Mouse (Mus musculus): ENCODE data around the gene Efhc1. TPM values are rescaled to one million over a fixed set of nuclear protein-coding genes. Genes with fewer than 3 reads are reported as not detected.

Efhc1 gene
- total RNA-seq, 2 experiments from 2014 or later: 0.14 to 0.33 TPM

DNA sequence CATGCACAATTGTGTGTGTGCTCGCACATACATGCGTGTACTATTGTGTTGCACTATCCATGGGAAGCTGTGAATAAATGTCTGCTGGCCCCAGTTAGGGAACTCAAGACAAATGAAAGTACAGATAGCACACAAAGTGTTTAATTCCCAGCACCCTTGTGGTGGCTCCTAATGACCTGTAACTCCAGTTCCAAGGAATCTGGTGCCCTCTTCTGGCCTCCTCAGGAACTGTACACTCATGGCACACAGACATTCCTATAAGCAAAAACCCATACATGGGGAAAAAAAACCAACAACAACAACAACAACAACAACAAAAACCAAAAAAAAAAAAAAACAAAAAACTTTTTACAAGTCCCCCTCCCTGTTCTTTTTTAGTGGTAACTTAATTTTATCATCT is 8.4 kb upstream of the Efhc1 start:
- DNase-seq (ENCODE audit: low spot score): no peak

DNA sequence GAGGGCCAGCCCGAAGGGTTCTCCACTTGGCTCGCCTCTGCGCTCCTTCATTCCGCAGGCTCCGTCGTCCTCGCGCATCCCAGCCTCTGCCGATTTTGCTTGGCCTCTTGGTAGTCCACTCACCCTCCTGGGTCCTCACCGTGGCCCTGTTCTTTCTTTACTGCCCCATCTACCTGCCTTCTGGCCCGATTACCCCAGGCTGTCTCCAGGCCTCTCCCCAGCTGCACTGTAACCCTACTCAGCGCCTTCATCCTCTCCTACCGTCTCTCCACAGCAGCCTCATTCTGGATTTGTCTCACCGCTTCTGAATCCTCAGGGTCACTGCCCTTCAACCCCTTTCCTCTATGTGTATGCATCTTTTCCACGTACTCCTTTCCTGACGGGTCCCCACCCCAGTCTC is 373 bp downstream of the Efhc1 start:
- DNase-seq (ENCODE audit: low spot score): no peak

DNA sequence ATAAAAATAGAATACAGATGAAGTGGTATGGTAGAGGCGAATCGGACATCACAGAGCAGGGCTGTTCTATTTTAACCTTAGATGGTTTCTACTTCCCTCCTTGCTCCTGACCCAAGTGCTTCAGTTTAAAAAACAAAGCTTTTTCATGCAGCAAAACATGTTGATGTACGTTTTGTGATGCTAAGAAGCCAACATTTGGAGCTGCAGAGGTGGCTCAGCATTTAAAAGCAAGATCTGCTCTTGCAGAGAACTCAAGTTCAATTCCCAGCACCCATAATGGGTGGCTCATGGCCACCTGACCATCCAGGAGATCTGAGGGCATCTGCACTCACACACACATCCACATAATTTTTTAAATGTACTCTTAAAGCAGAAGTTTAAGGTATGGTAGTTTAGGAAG is 3.5 kb downstream of the Efhc1 start:
- DNase-seq (ENCODE audit: low spot score): no peak

DNA sequence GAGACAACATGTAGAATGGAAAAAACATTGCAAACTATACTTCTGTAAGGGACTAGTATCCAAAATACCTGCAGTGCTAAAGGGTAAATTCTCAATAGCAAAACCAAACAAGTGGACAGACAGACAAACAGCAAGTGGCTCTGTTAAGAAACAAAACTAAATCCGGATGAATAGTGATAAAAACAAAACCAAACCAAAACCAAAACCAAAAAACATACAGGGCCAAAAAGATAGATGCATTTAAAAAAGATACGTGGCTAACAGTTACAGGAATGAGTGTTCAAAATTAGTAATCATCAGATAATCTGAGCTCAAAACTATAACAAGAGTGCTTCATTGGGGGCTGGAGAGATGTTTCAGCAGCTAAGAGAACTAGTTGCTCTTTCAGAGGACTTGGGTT is 18.2 kb downstream of the Efhc1 start:
- no peak for DNase-seq (ENCODE audit: low spot score)

DNA sequence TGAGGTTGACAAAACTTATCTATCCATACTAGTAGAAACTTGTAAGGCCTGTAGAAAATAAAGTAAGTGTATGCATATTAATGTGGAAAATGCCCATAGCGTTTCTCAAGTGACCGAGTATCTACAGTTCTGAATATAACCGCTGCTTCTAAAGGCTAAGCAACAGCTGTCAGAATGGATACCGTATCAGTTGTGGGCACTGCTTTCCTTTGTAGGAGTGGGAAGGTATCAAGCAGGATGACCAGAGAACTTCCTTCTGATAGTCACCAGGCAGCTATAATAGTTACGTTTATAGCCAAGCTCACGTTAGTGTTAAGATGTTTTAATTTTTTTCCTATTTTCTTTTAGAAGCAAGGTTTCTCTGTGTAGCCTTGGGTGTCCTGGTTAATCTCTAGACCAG is 22.0 kb downstream of the Efhc1 start:
- DNase-seq (ENCODE audit: low spot score): no peak

DNA sequence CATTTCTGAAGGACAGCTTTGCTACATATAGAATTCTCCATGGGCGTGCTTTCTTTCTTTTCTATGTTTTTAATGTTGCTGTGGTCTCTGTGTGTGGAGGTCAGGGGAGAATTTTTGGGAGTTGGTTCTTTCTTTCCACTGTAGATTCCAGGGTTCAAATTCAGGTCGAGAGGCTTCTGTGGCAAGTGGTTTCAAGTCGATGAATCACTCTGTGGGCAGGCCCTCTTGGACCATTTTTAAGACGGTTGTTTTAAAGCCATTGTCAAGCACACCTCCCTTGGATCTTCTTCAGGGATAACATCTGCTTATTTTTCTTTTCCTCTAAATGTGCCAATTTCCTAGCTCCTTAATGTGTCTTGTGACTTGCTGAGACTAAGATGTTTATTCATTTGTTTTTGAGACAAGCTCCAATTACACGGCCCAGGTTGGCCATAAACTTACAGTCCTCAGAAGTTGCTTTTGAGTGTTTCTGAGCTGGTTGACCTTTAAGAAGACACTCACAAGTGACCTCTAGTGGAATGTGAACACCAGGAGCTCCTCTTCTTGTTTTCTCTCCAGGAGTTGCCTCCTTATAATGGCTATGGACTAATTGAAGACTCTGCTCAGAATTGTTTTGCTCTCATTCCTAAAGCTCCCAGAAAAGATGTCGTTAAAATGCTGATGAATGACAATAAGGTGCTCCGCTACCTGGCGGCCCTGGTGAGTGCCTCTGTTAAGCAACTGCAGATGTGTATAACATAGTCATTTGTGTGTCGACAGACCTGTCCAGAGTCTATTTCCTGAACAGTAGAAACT is 23.1 kb downstream of the Efhc1 start:
- DNase-seq (ENCODE audit: low spot score): no peak

DNA sequence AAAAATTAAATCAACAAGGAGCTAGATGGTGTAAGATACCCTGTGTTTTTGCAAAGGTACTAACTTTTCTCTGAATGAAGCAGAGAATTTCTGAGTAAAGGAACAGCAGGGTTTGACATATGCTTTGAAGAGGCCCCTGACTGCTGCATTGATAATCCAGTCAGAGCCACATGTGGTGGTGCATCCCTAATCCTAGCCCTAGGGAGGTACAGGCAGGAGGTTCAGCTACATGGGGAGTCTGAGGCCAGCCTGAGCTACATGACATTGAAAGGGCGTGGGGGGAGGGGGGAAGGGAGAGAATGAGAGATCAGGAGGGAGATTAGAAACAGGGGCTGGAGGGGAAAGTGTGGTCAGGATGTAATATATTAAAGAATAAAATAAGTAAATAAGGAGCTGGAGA is 29.1 kb downstream of the Efhc1 start:
- no peak for DNase-seq (ENCODE audit: low spot score)

DNA sequence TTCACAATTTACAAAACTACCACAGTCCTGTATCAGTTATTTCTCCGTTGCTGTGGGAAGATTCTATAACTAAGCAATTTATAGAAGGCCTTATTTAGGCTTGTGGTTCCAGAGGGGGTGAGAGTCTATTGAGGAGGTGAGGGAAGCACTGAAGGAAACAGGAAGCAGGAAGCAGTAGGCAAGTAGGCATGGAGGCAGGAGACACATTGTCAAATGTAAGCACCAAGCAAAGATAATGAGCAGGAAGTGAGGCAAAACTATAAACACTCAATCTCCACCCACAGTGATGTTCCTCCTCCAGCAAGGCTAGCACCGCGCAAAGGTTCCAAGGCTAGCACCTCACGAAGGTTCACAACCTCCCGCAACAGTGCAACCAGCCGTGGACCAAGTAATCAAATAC is 30.3 kb downstream of the Efhc1 start:
- no peak for DNase-seq (ENCODE audit: low spot score)

DNA sequence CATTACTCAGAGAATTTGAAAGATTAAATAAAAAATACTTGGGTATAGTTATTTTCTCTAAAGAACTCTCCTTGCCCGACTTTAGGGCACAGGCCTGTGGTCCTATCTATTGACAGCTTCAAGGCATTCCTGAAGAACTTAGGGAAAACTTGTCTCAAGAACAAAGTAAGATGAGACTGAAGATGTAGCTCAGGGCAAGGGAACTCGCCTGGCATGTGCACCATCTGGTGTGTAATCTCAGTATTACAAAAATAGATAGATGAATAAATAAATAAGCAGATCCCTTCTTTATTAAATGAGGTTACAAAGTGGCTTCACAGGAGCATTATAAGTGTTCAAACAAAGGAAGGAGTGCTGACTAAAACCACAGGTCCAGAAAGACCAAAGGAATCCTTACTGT is 32.7 kb downstream of the Efhc1 start:
- DNase-seq (ENCODE audit: low spot score): no peak

DNA sequence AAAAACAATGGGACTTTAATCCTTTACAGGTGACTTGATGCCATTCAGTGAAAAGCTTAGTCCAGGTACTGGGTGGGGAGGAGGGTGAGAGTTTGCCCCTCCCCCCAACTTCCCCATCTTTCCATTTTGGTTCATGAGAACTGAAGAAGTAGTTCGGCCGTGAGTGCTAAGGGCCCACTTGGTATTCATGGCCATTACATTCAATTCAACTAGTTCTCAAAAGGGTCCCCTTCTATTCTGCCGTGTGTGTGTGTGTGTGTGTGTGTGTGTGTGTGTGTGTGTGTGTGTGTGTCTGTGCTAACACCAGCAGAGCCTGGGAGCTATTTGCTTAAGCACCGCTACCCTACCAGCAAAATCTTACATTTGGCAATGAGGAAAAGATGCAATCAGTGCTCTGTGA is 33.2 kb downstream of the Efhc1 start:
- no peak for DNase-seq (ENCODE audit: low spot score)

DNA sequence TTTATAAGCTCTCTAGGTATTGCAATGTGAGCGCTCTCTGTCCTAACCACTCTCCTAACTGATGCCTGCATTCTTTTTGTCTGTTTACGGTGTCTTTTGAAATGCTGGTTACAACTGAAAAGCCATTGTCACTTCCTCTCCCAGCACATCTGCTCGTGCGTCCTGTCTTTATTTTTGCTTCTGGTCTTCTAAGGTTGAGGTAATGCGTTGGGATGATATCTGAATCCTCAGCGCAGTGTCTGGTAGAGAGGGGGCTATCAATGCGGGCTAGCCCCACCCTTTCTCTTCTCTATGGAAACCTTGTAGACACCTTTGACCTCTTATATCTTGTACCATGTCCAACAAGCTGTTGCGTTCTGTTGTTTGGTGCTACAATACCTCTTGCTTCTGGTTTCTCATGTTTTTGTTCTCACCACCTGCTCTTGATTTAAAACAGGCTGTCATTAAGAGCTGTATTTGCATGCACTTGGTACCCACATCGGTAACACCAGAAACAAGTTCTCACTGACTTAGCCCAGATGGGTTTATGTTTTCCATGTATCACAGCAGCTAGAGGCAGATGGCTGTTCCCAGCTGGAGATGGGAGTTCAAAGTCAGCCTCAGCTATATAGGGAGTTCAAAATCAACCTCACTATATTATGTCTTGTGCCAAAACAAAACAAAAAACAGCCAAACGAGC is 35.1 kb downstream of the Efhc1 start:
- DNase-seq (ENCODE audit: low spot score): no peak

DNA sequence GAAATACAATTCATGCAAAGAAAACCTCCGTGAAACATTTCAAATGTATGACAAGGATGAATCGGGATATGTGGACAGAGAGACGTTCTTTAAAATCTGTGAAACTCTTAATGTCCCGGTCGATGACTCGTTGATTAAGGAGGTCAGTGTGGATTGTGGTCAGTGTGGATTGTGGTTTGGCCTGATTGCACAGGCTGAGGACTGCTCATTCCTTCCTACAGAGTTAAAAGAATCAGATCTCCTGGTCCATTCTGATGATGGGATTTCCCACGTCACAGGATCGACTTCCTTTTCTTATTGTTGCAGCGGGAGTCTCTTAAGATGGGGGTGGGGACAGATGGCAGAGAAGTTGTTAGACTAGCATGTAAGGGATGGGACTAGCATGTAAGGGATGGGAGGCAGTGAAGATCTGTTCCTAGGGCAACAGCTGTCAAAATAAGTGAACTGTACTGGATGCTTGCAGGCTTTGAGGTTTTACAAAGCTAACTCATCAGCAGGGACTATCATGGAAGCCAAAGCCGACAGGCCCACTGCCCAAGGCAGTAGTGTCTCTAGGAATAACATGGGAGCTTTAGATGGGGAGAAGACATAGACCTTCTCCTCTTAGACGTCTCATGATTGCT is 38.1 kb downstream of the Efhc1 start:
- no peak for DNase-seq (ENCODE audit: low spot score)

DNA sequence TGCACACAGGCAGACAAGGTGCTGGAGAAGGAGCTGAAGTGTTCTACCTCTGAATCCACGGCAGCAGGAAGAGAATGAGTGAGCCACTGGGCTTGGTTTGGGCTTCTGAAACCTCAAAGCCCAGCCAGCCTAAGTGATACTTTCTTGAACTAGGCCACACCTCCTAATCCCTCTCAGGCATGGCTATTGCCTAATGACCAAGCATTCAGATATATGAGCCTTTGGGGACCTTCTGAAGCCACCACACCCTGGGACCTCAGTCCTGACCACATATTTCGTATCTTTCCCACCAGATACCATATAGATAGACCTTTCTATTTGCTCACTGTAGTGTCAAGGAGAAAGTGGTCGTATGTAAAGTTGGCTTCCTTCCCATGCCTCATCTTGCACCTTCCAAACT is 42.3 kb downstream of the Efhc1 start:
- no peak for DNase-seq (ENCODE audit: low spot score)

DNA sequence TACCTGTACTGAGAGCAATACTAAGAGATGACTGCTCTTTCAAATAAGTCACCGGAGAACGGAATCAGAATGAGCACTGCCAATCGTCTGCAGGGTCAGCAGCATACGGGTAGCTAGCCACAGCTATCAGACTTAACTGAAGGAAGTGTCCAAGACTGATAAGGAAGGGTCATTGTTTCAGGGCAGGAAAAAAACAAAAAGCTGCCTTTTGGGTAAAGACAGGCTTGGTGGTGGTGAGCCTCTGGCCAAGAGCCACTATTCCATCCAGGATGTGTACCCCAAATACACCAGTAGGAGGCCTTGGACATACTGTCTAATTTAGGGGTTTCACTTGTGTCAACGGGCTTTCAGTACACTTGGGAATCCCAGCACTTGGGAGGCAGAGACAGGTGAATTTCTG is 42.9 kb downstream of the Efhc1 start:
- DNase-seq (ENCODE audit: low spot score): no peak

DNA sequence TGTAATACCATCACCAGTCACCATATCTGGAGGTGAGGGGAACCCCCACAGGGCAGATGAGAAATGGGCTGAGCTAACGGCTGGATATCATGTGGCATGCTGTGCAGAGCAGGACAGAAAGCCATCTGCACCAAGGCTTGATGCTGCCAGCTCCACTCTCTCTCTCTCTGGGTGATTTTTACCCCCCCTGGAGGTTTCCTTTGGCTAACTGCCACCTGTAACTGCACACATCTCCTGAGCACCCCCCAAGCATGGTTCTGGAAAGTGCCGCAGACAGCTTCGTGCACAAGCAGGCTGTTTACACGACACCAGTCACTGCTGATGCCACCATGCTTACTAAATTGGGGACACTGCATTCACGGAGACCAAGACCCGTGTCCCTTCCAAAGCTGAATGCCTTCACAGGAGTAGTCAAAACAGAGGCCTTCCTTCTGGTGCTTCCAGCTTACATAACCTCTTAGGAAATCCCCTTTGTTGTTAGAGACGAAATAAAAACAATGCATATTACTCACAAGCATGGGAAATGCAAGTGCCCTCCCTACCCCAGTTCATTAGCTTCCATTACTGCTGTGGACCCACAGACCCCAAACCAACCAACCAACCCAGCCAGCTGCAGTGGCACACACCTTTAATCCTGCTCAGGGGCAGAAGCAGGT is 44.0 kb downstream of the Efhc1 start:
- no peak for DNase-seq (ENCODE audit: low spot score)

DNA sequence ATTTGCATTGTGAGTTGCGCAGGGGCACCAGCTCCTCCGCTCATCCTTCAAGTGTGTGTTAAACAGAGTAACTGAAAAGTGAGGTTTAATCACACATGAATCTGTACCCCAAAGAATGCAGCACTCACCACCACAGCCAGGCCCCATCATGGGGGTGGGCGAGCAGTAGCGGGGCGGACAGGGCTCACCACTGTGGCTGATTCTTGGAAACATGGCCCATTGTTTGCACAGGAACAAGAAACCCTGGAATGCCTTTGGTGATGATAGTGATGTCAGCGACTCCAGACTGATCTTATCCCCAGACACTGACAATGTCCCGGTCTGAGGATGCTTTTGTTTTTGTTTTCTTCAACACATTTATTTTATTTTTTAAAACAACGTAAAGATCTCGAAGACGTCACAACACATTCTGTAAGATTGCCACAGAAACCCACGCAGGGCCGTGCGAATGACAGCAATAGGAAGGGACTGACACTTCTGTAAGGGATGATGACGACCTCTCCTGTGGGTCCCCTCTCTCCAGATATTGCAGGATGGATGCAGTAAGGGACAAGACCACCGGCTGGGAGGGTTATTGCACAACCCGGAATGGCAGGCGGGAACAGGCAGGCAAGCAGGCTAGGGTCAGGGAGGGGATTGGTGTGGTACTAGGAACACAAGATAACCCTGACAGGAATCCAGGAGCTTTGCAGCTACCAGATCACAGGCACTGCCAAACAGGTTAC is 45.3 kb downstream of the Efhc1 start:
- no peak for DNase-seq (ENCODE audit: low spot score)

DNA sequence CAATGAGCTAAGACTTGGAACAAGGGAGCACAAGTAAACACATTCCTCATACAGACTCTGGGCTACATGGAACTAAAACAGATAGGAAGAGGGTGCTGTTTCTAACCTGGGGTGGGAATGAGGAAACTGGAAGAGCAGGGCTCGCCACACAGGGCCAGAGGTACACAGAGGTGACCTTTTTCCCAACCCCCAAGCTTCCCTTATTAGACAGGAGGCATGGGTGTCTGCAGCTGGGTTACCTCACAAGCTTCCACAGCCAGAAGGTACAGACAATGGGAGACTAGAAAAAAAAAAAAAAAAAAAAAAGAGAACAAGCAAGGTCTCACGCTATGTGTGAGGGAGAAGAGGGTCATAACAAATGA is 45.9 kb downstream of the Efhc1 start:
- DNase-seq (ENCODE audit: low spot score): no peak

DNA sequence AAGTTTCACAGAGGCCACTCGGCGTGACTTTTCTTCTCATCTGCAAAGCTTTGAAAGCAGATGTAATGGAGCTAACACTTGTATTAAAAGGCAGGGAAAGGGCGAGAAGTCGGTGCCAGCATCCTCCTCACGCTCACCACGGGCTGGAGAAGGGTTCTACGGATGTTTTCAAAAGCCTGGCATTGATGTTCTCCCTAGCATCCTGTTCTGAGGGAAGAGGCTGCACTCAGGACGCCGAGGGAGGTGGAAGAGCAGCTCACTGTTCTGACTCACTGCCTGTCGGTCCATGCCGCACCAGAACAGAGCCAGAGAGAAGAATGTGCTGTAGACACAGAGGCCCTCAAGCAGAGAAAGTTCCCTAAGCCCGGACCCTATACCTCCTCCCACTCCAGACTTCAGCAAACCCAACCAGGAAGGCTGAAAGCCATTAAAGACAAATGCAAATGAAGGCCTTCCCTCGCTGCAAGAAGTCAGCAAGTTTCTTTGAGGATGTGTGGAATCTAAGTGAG is 46.5 kb downstream of the Efhc1 start:
- no peak for DNase-seq (ENCODE audit: low spot score)

DNA sequence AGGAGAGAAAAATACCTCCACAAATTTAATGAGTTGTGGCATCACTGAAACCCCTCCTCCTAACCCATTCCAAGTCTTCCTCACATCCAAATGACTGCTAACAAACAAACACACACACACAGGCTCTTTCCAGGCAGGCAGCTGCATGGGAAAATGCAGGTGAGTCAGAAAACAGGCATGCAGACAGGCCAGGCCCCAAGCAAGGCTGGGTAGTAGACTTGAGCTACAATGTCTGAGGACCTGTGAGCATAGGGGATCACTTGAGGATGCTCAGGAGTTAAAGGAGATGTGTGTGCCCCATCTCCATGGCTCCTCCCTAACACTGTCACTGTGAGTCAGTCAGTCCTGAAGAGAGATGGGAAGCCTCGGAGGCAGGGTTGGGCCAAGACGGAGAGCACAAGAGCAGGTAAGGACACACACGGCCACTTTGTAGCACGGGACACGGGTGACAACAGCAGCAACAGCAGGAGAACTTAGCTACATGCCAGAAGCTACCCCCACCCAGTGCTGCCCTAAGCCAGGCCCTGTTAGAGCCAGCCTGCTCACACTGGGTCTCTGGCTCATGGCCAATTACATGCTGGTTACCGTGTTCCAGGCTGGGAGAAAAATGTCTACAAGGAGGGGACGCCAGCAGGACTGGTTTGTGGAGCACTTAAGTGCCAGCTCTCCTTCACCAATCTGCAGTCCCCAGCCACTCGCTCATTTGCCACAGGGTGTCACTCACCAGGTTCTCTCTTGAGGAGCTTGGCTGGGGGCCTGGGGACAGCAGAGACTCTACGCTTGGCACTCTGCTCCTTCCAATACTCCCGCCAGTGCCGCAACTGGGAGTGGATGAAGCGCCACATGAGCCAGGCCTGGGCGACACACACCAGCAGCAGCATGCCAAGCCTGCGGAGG is 51.1 kb downstream of the Efhc1 start:
- DNase-seq (ENCODE audit: low spot score): peak; percentile 64

DNA sequence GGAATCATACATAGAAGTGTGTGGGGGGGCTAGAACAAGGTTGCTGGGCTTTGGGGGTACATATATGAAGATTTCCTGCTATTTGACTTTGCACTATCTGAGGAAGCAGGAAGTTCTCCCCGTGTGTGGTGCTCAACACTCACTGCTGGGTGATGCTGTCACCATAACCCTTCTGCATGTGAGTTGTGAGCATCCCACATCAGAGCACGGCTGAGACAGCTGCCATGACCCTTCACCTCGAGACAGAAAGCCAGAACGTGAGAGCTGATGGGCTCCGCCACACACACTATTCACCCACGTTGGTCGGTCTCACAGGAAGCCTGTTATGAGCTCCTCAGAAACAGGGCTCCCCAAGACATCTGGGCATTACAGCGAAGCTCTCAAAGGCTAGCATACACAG is 53.2 kb downstream of the Efhc1 start:
- no peak for DNase-seq (ENCODE audit: low spot score)

DNA sequence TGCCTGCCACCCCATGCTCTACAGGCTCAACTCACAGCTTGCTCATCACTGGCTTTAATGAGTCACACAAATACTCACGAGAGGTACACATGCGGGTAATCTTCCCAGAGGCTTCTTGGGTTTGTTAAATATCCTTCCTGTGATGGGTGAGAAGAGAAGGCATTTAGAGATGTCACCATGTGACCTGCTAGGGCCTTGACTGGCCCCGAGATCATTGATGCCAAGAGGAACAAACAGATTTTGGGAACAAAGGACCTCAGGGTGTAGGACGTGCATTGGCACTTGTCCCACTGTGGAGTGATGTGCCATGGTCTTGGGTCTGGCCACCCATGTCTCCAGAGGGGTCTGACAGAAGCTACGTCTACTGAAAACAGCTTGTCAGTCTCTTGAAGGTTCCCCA is 55.3 kb downstream of the Efhc1 start:
- no peak for DNase-seq (ENCODE audit: low spot score)

Data from gastrocnemius, adult 18-20 months (tissue).